Comparison of ENCODE assay signal across 8 mouse cellular contexts in the genomic region with DNA sequence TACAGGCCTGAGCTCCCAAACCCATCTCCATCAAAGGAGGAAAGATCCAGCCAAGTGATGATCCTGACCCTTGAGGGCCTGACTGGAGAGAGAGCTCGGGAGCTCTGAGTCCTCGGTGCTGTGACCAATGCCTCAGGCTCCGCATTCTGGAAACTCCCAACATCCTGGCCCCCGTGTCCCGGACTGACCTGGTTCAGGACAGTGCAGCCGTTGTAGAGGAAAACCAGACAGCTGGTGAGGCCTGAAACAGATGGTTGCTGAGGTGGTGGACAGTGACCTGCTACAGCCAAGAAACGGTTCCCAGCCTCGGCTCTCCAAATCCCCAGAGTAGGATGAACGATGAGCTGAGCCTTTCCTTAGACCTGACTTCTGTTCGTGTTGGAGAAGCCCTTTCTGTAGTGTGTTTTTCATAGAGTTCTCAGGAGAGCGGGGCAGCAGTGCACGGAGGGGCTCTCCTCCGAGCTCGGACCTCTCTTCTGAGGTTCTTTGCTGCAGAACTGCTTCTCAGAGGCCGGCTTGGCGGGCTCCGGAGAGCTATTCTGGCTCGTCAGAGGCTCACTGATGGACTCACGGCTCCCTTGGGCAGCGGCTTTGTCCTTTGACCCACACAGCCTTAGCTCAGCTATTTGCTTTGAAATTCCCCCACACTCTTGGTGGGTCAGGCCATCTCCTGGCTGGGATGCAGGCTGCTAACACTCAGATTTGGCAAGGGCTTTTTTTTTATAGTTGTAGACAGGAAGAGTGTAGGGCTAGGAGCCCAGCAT. TPM values are rescaled to one million over a fixed set of nuclear protein-coding genes. Genes with fewer than 3 reads are reported as not detected.
DNase-seq lines count a peak whose midpoint lies in the region; ATAC-seq and TF ChIP-seq lines count a peak whose summit lies in the region.
"Had no signal": no experiment of that assay in that cellular context is flagged by ENCODE, and none has a peak within 500 bp of the region (broad histone marks: within the 10 kb centered on the region; RNA-seq: fewer than 3 reads in every experiment).

No protein-coding gene starts in this region.

- TF ChIP-seq POLR2A in cerebellum, adult 2 months (IDR thresholded peaks at IDR 0.05; ENCODE audit: borderline replicate concordance, insufficient read depth, low read length): 0 out of 2 replicates have a peak, but pooled peaks have one; percentile 15

- no peaks in the 10 kb centered on the region for H3K27me3 ChIP-seq in hindbrain, embryonic 10.5 days (ENCODE audit: insufficient read depth, poor library complexity, severe bottlenecking)
- H3K27me3 ChIP-seq in hindbrain, embryonic 11.5 days (ENCODE audit: control insufficient read depth, insufficient read depth, low read length): no peaks in the 10 kb centered on the region
- H3K27me3 ChIP-seq in cerebellum, adult 2 months (ENCODE audit: control insufficient read depth, insufficient read depth, low read length): no peaks in the 10 kb centered on the region
- H3K27me3 ChIP-seq in kidney, embryonic 16.5 days (ENCODE audit: insufficient read depth, low read length): no peaks in the 10 kb centered on the region
- H3K27me3 ChIP-seq: megakaryocyte, embryonic 14.5 days had no signal

- no peaks in the 10 kb centered on the region for H3K9me3 ChIP-seq in hindbrain, embryonic 10.5 days
- H3K9me3 ChIP-seq in hindbrain, embryonic 11.5 days (ENCODE audit: control insufficient read depth, low read length): no peaks in the 10 kb centered on the region
- H3K9me3 ChIP-seq in kidney, embryonic 16.5 days (ENCODE audit: low read length): no peaks in the 10 kb centered on the region
- H3K9me3 ChIP-seq: megakaryocyte, embryonic 14.5 days had no signal

- no peak for ATAC-seq in hindbrain, embryonic 11.5 days (ENCODE audit: low FRiP score)
- ATAC-seq in kidney, embryonic 16.5 days (ENCODE audit: low FRiP score, low TSS enrichment): 0 out of 2 replicates have a peak, but pooled peaks have one; percentile 39

- peaks cover 55% of the 10 kb centered on the region for H3K4me1 ChIP-seq in hindbrain, embryonic 10.5 days (replicated peaks)
- peaks cover 9% of the 10 kb centered on the region for H3K4me1 ChIP-seq in hindbrain, embryonic 11.5 days (replicated peaks; ENCODE audit: control insufficient read depth, insufficient read depth, low read length)
- peaks cover 37% of the 10 kb centered on the region for H3K4me1 ChIP-seq in cerebellum, adult 2 months (ENCODE audit: control insufficient read depth, insufficient read depth, low read length)
- H3K4me1 ChIP-seq in kidney, embryonic 16.5 days (ENCODE audit: insufficient read depth, low read length): peaks cover 45% of the 10 kb centered on the region

- no peak for TF ChIP-seq CTCF in cerebellum, adult 2 months (IDR thresholded peaks at IDR 0.05; ENCODE audit: borderline replicate concordance, insufficient read depth, low read depth, low read length)

- peaks cover 66% of the 10 kb centered on the region for H3K36me3 ChIP-seq in hindbrain, embryonic 10.5 days
- no peaks in the 10 kb centered on the region; the same call in 1 of the 2 replicates for H3K36me3 ChIP-seq in hindbrain, embryonic 11.5 days (ENCODE audit: control insufficient read depth, insufficient read depth, low read length)
- H3K36me3 ChIP-seq in kidney, embryonic 16.5 days (ENCODE audit: insufficient read depth, low read length): peaks cover 33% of the 10 kb centered on the region

- no peak overlapping the region for H3K4me2 ChIP-seq in hindbrain, embryonic 11.5 days (replicated peaks; ENCODE audit: low read depth, low read length)
- no peak overlapping the region for H3K4me2 ChIP-seq in kidney, embryonic 16.5 days (replicated peaks; ENCODE audit: low read depth, low read length)

- no peak for DNase-seq in hindbrain, embryonic 10.5 days (ENCODE audit: low spot score)
- DNase-seq in hindbrain, embryonic 11.5 days (ENCODE audit: low spot score): no peak
- peak; percentile 94 for DNase-seq in Muller cell, postnatal 12 days (ENCODE audit: inconsistent ontology term)
- DNase-seq in cerebellum, adult 2 months: peak; percentile 73 to 81
- no peak for DNase-seq in right cerebral cortex, adult 18-20 months
- DNase-seq in urinary bladder, adult 18-20 months (ENCODE audit: low spot score in 2 of 2): no peak

- 68% methylated on average over 20 of the region's 20 CpGs for WGBS in hindbrain, embryonic 10.5 days
- WGBS in hindbrain, embryonic 11.5 days: 71% methylated on average over 20 of the region's 20 CpGs
- 12% methylated on average over 20 of the region's 20 CpGs for WGBS in cerebellum, adult 2 months
- 58% methylated on average over 20 of the region's 20 CpGs for WGBS in kidney, embryonic 16.5 days

- no peak overlapping the region for H3K9ac ChIP-seq in hindbrain, embryonic 11.5 days (ENCODE audit: low read depth, low read length)
- no peak overlapping the region for H3K9ac ChIP-seq in kidney, embryonic 16.5 days (replicated peaks; ENCODE audit: low read length)

- peak overlapping the region; percentile 6; the same call in 1 of the 2 replicates for H3K27ac ChIP-seq in hindbrain, embryonic 10.5 days
- no peak overlapping the region for H3K27ac ChIP-seq in hindbrain, embryonic 11.5 days (ENCODE audit: low read depth, low read length)
- peak overlapping the region; percentile 93 for H3K27ac ChIP-seq in cerebellum, adult 2 months (ENCODE audit: insufficient read depth, low read length)
- H3K27ac ChIP-seq in kidney, embryonic 16.5 days (ENCODE audit: low read length): 0 out of 2 replicates have a peak overlapping the region, but pooled peaks have one; percentile 1

- H3K4me3 ChIP-seq in hindbrain, embryonic 10.5 days: no peak overlapping the region
- H3K4me3 ChIP-seq in hindbrain, embryonic 11.5 days (ENCODE audit: low read depth, low read length): no peak overlapping the region
- H3K4me3 ChIP-seq in cerebellum, adult 2 months (replicated peaks; ENCODE audit: insufficient read depth, low read depth, low read length): no peak overlapping the region
- no peak overlapping the region for H3K4me3 ChIP-seq in kidney, embryonic 16.5 days (ENCODE audit: low read length)
- H3K4me3 ChIP-seq: megakaryocyte, embryonic 14.5 days had no signal

RNA-seq across cellular contexts. Expression of gene B230217C12Rik, which starts 17.6 kb away (rescaled TPM):
- polyA plus RNA-seq in hindbrain, embryonic 10.5 days (2016; fragmentation: Nextera tagmentation; extraction: Ambion mirVana): 10.0 and 12.3 TPM in 2 replicates
- polyA plus RNA-seq in hindbrain, embryonic 11.5 days (2014; fragmentation: Nextera tagmentation; extraction: Ambion mirVana): 15.1 TPM in 2 replicates
- polyA plus RNA-seq in cerebellum, adult 2 months (2012; rRNA removed): 117 TPM in 2 replicates
- 4.3 and 6.7 TPM in 2 replicates for polyA plus RNA-seq in kidney, embryonic 16.5 days (2015; fragmentation: Nextera tagmentation; extraction: Ambion mirVana)

RNA-seq across cellular contexts. Expression of gene Lasp1, which starts 24.2 kb away (rescaled TPM):
- 77.7 and 90.1 TPM in 2 replicates for polyA plus RNA-seq in hindbrain, embryonic 10.5 days (2016; fragmentation: Nextera tagmentation; extraction: Ambion mirVana)
- polyA plus RNA-seq in hindbrain, embryonic 11.5 days (2014; fragmentation: Nextera tagmentation; extraction: Ambion mirVana): 45.8 and 61.1 TPM in 2 replicates
- polyA plus RNA-seq in cerebellum, adult 2 months (2012; rRNA removed): 74.9 and 78.5 TPM in 2 replicates
- polyA plus RNA-seq in kidney, embryonic 16.5 days (2015; fragmentation: Nextera tagmentation; extraction: Ambion mirVana): 133 TPM in 2 replicates

RNA-seq across cellular contexts. Expression of gene Rpl23, which starts 40.8 kb away (rescaled TPM):
- polyA plus RNA-seq in hindbrain, embryonic 10.5 days (2016; fragmentation: Nextera tagmentation; extraction: Ambion mirVana): 381 and 439 TPM in 2 replicates
- polyA plus RNA-seq in hindbrain, embryonic 11.5 days (2014; fragmentation: Nextera tagmentation; extraction: Ambion mirVana): 437 and 458 TPM in 2 replicates
- 234 and 281 TPM in 2 replicates for polyA plus RNA-seq in cerebellum, adult 2 months (2012; rRNA removed)
- 428 and 460 TPM in 2 replicates for polyA plus RNA-seq in kidney, embryonic 16.5 days (2015; fragmentation: Nextera tagmentation; extraction: Ambion mirVana)

RNA-seq across cellular contexts. Expression of gene 1700001P01Rik, which starts 47.3 kb away (rescaled TPM):
- 0.37 and 0.80 TPM in 2 replicates for polyA plus RNA-seq in hindbrain, embryonic 10.5 days (2016; fragmentation: Nextera tagmentation; extraction: Ambion mirVana)
- polyA plus RNA-seq in hindbrain, embryonic 11.5 days (2014; fragmentation: Nextera tagmentation; extraction: Ambion mirVana): 0.39 and 0.60 TPM in 2 replicates
- 0.80 and 0.81 TPM in 2 replicates for polyA plus RNA-seq in cerebellum, adult 2 months (2012; rRNA removed)
- polyA plus RNA-seq in kidney, embryonic 16.5 days (2015; fragmentation: Nextera tagmentation; extraction: Ambion mirVana): 0.27 and 0.31 TPM in 2 replicates

RNA-seq across cellular contexts. Expression of gene Cwc25, which starts 56.7 kb away (rescaled TPM):
- 19.4 and 20.6 TPM in 2 replicates for polyA plus RNA-seq in hindbrain, embryonic 10.5 days (2016; fragmentation: Nextera tagmentation; extraction: Ambion mirVana)
- 13.1 and 17.0 TPM in 2 replicates for polyA plus RNA-seq in hindbrain, embryonic 11.5 days (2014; fragmentation: Nextera tagmentation; extraction: Ambion mirVana)
- polyA plus RNA-seq in cerebellum, adult 2 months (2012; rRNA removed): 17.2 and 17.7 TPM in 2 replicates
- 15.1 and 18.4 TPM in 2 replicates for polyA plus RNA-seq in kidney, embryonic 16.5 days (2015; fragmentation: Nextera tagmentation; extraction: Ambion mirVana)

Comparison
In these comparisons a context has a peak if more than half of its experiments do, and no peak if none do; other contexts are left out.
1. DNase-seq: peak in Muller cell, postnatal 12 days (single experiment) and cerebellum, adult 2 months (2 of 2); none in hindbrain, embryonic 10.5 days (single experiment), hindbrain, embryonic 11.5 days (single experiment), right cerebral cortex, adult 18-20 months (single experiment) and urinary bladder, adult 18-20 months (0 of 2).